Mouse (Mus musculus) left cerebral cortex, adult 9 months (tissue): ENCODE data around the gene Kcnt2.

Experiments
- DNase-seq, 2 experiments: peaks; one replicate each; pipeline ENCODE4 v3.0.0; 2022; ENCODE audit warnings: low spot score in 2 of 2

The Kcnt2 gene

GRCm38 (mm10) chr1:140245876-140246597, at the start of gene Kcnt2:
TSS of gene Kcnt2 (plus strand) at chr1:140246158.
- DNase-seq, result peak in 1 of 2 experiments; percentile 59

GRCm38 (mm10) chr1:140205329-140205728, 40.6 kb upstream of the Kcnt2 start:
- DNase-seq, result no peak

GRCm38 (mm10) chr1:140225221-140225620, 20.7 kb upstream of the Kcnt2 start:
- DNase-seq, result no peak

- no peak for DNase-seq
These were observed 19.3 kb upstream of the Kcnt2 start for GRCm38 (mm10) chr1:140226673-140227072.

- peak; percentile 30 to 59 for DNase-seq
These were observed 493 bp upstream of the Kcnt2 start for GRCm38 (mm10) chr1:140245465-140245864.

- no peak for DNase-seq
These were observed 18.7 kb downstream of the Kcnt2 start for GRCm38 (mm10) chr1:140264696-140265095.

GRCm38 (mm10) chr1:140266047-140266446, 20.1 kb downstream of the Kcnt2 start:
- DNase-seq, result no peak

GRCm38 (mm10) chr1:140266643-140267286, 20.8 kb downstream of the Kcnt2 start:
- DNase-seq, result no peak

- DNase-seq, result no peak
These were observed 21.3 kb downstream of the Kcnt2 start for GRCm38 (mm10) chr1:140267288-140267687.

GRCm38 (mm10) chr1:140273624-140274023, 27.7 kb downstream of the Kcnt2 start:
- DNase-seq, result no peak

- no peak for DNase-seq
These were observed 29.9 kb downstream of the Kcnt2 start for GRCm38 (mm10) chr1:140275813-140276212.

- no peak for DNase-seq
These were observed 47.2 kb downstream of the Kcnt2 start for GRCm38 (mm10) chr1:140293140-140293539.

- DNase-seq, result no peak
These were observed 49.5 kb downstream of the Kcnt2 start for GRCm38 (mm10) chr1:140295482-140295881.

- no peak for DNase-seq
These were observed 58.3 kb downstream of the Kcnt2 start for GRCm38 (mm10) chr1:140304244-140304643.

GRCm38 (mm10) chr1:140305344-140305743, 59.4 kb downstream of the Kcnt2 start:
- DNase-seq, result no peak

GRCm38 (mm10) chr1:140306339-140306738, 60.4 kb downstream of the Kcnt2 start:
- DNase-seq, result no peak

- no peak for DNase-seq
These were observed 64.8 kb downstream of the Kcnt2 start for GRCm38 (mm10) chr1:140310739-140311138.

GRCm38 (mm10) chr1:140325088-140325487, 79.1 kb downstream of the Kcnt2 start:
- DNase-seq, result no peak

- DNase-seq, result no peak
These were observed 80.8 kb downstream of the Kcnt2 start for GRCm38 (mm10) chr1:140326709-140327108.

- no peak for DNase-seq
These were observed 87.7 kb downstream of the Kcnt2 start for GRCm38 (mm10) chr1:140333702-140334101.

- no peak for DNase-seq
These were observed 92.5 kb downstream of the Kcnt2 start for GRCm38 (mm10) chr1:140338417-140338816.

- DNase-seq, result peak; percentile 23 to 56
These were observed 93.4 kb downstream of the Kcnt2 start for GRCm38 (mm10) chr1:140339368-140339767.

GRCm38 (mm10) chr1:140364787-140365186, 118.8 kb downstream of the Kcnt2 start:
- DNase-seq, result no peak
